Mouse (Mus musculus): ENCODE results near the gene Ovol3.

Gene Ovol3

GRCm38 (mm10) chr7:30194101-30194831 lies 41.3 kb downstream of the Ovol3 start:
- no peak for DNase-seq (ENCODE audit: low read depth, low spot score)

DNA sequence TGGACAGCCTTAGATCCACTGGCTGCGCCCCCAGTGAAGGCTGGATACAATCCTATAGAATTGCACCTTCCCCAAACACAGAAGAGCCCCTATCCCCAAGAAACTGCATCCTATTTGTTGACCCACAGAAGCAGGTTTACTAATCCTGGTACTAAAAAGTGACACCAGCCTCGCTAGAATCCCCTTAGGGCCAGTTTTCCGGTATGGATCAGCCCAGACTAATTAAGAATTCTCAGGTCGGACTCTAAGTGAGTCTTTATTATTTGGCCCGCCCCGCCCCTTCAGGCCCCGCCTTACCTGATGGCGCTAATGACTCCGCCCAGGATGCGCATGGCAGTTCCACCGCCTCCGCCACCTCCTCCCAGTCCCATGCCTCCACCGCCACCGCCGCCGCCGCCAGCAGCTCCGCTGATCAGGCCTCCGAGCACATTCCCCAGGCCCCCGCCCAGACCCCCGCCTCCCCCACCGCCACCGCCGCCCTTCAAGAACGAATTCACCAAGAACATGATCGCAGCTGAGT lies 41.9 kb downstream of the Ovol3 start:
- DNase-seq (ENCODE audit: low read depth, low spot score), result no peak

DNA sequence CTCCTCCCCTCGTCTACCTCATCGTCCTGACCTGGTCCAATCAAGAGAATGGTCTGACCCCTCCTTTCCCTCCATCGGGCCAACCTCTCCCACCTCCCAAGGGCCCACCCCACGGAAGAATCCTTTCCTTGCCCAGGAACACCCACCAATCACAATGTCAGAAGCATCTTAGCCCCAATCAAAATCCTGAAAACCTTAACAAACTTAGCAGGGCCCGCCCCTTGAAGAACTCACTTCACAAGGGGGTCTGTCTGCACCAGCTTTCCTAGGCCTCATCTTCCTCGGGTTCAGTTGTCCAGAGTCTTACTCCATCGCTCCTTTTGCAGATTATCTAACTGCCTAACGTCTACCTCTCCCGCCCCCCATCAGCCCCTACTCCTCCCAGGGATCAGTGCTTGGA lies 42.5 kb downstream of the Ovol3 start:
- DNase-seq (ENCODE audit: low read depth, low spot score), result peak; percentile 83

DNA sequence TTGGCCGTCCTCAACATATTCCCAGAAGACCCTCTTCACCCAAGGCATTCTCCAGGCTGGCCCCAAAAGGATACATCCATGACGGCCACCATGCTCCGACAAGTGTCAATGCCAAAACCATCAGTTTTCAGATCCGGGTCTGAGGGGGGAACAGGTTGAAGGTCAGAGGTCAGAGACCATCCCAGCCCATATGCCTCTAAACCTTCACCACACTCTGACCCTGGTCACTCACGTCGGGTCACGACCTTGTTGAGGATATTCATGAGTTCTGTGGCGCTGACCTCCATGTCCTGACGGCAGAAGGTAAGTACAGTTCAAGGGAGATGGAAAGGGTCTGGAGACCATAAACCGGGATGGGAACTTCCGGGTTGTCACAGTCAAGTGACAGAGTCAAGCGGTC lies 43.4 kb downstream of the Ovol3 start:
- DNase-seq (ENCODE audit: low read depth, low spot score), result no peak

DNA sequence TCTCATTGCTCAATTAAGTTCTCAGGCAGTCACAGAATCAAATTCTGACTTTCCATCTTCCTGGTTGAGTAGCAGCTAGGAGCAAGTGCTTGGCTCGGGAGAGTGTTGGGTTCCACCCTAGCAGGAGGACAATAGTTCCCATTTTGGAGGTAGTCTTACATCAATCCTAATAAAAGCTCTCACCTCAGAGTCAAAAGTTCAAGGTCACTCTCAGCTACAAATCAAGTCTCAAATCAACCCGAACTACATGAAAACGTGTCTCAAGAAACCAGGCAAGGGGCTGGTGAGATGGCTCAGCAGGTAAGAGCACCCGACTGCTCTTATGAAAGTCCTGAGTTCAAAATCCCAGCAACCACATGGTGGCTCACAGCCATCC lies 46.4 kb downstream of the Ovol3 start:
- DNase-seq (ENCODE audit: low read depth, low spot score), result no peak

GRCm38 (mm10) chr7:30188344-30189115 lies 47.0 kb downstream of the Ovol3 start:
- no peak for DNase-seq (ENCODE audit: low read depth, low spot score)

DNA sequence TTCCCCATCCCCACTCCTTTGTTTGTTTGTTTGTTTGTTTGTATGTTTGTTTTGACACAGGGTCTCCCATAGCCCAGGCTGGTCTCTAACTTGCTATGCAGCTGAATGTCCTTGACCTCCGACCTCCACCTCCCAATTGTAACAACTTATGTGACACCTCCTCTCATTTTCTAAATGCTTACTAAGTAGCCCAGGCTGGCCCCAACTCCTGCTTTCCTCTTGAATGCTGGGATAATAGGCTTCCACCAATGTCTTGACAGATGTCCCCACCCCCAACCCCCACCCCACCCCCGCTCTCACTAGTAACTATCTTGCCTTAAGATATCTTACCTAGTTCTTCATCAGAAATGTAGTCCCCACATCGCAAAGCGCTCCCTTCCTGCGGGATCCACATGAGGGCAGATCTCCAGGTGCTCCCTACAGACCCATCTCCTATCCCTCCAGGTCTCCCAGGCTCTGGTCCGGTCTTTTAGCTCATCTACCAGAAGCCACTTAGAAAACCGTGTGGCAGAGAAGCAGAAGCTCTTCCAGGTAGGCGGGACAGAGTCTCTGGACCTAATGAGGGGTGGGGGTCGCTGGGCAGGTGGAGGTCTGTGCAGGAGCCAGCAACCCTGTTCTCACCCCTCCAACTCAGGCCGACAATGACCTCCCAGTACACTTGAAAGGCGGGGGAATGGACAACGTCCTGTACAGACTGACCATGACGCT lies 50.7 kb downstream of the Ovol3 start:
- no peak for DNase-seq (ENCODE audit: low read depth, low spot score)

GRCm38 (mm10) chr7:30183879-30184289 lies 51.6 kb downstream of the Ovol3 start, which contains the start of gene Cox7a1:
Gene Cox7a1 (plus strand): TSS chr7:30184144.
- peak; percentile 89 for DNase-seq (ENCODE audit: low read depth, low spot score)
